Mouse (Mus musculus) lung, postnatal 0 days (tissue): ENCODE measurements at regions not wholly inside any gene's neighbourhood (a gene's known extent, or its start where the extent isn't known, plus 50 kb on each side); places are given as distances from the start of the nearest gene placed in this dataset.

ENCODE experiments used
- ATAC-seq: fragments of 200-750 bp; cut with Nextera tagmentation; 2 replicates; pipeline ENCODE4 v1.8.0; 2017; ENCODE audit warnings: moderate library complexity
- DNase-seq: peaks from one replicate; pipeline ENCODE4 v3.0.0-alpha.2; 2016; ENCODE audit warnings: low spot score
- H3K27ac ChIP-seq: fragments of 300-500 bp; sonication (generic); 2 replicates; pipeline ENCODE4 v1.5.1; 2014; ENCODE audit warnings: antibody characterized with exemption, mild to moderate bottlenecking, low read length, mixed read lengths
- H3K27me3 ChIP-seq: fragments of 300-500 bp; sonication (generic); replicated peaks from 2 replicates; pipeline ENCODE4 v1.6.1; 2014; ENCODE audit warnings: low read length, mixed read lengths; ENCODE audit not compliant: insufficient read depth
- H3K36me3 ChIP-seq: fragments of 300-500 bp; sonication (generic); 2 replicates; pipeline ENCODE4 v1.6.1; 2014; ENCODE audit warnings: low read length, mixed read lengths; ENCODE audit not compliant: insufficient read depth
- H3K4me1 ChIP-seq: fragments of 300-500 bp; sonication (generic); 2 replicates; pipeline ENCODE4 v1.6.1; 2014; ENCODE audit warnings: antibody characterized with exemption, low read depth, low read length, mixed read lengths; ENCODE audit not compliant: insufficient read depth
- H3K4me2 ChIP-seq: fragments of 300-500 bp; sonication (generic); replicated peaks from 2 replicates; pipeline ENCODE4 v1.6.1; 2014; ENCODE audit warnings: low read depth, mild to moderate bottlenecking, low read length, moderate library complexity, mixed read lengths
- H3K4me3 ChIP-seq: fragments of 300-500 bp; sonication (generic); 2 replicates; pipeline ENCODE4 v1.5.1; 2014; ENCODE audit warnings: low read depth, low read length
- H3K9ac ChIP-seq: fragments of 300-500 bp; sonication (generic); replicated peaks from 2 replicates; pipeline ENCODE4 v1.6.1; 2014; ENCODE audit warnings: low read depth, mild to moderate bottlenecking
- H3K9me3 ChIP-seq: fragments of 300-500 bp; sonication (generic); 2 replicates; pipeline ENCODE4 v1.6.1; 2016; ENCODE audit warnings: low read length, mixed read lengths
- CTCF ChIP-seq: IDR thresholded peaks from 2 replicates; pipeline ENCODE4 v1.5.1; 2016; ENCODE audit warnings: antibody characterized with exemption, mild to moderate bottlenecking
- EP300 ChIP-seq: IDR thresholded peaks from 2 replicates; pipeline ENCODE4 v1.6.1; 2016; ENCODE audit warnings: antibody characterized with exemption, mild to moderate bottlenecking, control low read depth
- WGBS: fragments of 180-500 bp; shearing (Covaris S2); extraction: QIAGEN DNeasy Blood & Tissue Kit; methylation state at CpG from one replicate; pipeline ENCODE4 v1.1.7; 2014; 5-methylcytosine and 5-hydroxymethylcytosine counted together

DNA sequence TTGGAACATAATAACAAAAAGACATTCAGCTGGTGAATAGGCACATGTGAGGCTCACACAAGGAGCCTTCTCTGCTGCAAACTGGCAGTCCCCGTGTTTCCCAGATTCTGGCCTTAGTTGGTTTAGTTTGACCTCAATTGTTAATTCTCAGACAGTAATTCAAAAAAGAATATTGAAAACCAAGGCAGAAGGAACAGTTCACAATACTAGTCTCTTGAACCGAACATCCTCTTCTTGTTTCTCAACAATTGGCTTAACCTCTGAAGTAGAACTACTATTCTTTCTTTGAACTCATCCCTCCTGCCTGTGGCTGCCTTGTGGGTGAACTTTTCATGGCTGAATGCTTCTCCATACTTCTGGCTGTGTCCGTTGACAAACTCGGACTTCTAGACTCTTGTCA lies 110.4 kb upstream of the Neil3 start:
- WGBS: 88% methylated on average over 4 of the region's 4 CpGs
- TF ChIP-seq EP300 (no peak), CTCF (no peak)

DNA sequence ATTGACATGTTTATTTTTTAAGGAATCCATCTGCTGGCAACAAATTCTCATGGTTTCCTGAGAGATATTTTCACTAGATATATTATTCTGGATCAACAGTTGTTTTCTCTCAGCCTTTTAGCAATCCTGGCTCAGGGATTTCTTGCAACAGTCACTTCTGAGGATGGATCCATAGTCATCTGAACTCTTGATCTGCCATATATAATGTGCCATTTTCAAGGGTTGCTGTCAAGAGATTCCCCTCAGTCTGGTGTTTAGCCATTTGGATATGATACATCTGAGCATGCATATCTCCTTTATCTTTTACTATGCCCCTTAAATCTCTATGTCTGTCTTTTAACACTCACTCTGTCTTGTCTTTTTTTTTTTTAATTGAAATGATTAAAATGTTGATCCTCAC lies 130.3 kb upstream of the Neil3 start:
- Histone ChIP-seq H3K4me2 (no peak overlapping the region), H3K9me3 (no peaks in the 10 kb centered on the region), H3K4me3 (no peak overlapping the region), H3K27ac (no peak overlapping the region), H3K9ac (no peak overlapping the region), H3K27me3 (no peaks in the 10 kb centered on the region), H3K36me3 (no peaks in the 10 kb centered on the region), H3K4me1 (no peaks in the 10 kb centered on the region)
- ATAC-seq (no peak), DNase-seq (no peak)
- no peak for TF ChIP-seq EP300

More for the DNA sequence above, 110.4 kb upstream of the Neil3 start:
- Histone ChIP-seq H3K9ac (no peak overlapping the region), H3K36me3 (no peaks in the 10 kb centered on the region), H3K4me2 (no peak overlapping the region), H3K4me3 (no peak overlapping the region), H3K27ac (no peak overlapping the region), H3K4me1 (no peaks in the 10 kb centered on the region), H3K27me3 (no peaks in the 10 kb centered on the region), H3K9me3 (no peaks in the 10 kb centered on the region)
- DNase-seq (no peak), ATAC-seq (no peak)

DNA sequence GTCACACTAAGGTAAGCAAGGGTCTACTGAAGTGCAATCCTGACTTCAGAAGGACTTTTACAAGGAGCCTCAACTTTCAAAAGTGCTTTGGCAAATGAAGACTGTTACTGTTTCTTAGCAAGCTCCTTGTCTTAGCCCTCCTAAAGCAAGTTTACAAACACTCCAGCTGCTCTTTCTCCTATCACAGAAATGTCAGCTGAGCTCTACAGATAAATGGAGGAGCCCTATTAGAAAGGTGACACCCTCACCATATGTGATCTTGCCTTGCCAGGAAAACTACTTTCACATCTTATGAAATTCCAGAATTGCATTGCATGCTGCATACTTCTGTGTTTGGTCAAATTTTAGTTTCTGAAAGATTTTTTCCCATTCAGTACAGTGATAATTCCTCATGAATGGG lies 136.6 kb upstream of the Neil3 start:
- peak; percentile 17; the same call in 1 of the 2 replicates for ATAC-seq
- H3K36me3 ChIP-seq: no peaks in the 10 kb centered on the region
- no peak overlapping the region for H3K4me3 ChIP-seq
- no peaks in the 10 kb centered on the region for H3K4me1 ChIP-seq
- H3K9me3 ChIP-seq: no peaks in the 10 kb centered on the region
- H3K9ac ChIP-seq: no peak overlapping the region
- no peaks in the 10 kb centered on the region for H3K27me3 ChIP-seq
- no peak for TF ChIP-seq CTCF
- TF ChIP-seq EP300: no peak; the same call in 1 of the 2 replicates
- no peak overlapping the region for H3K4me2 ChIP-seq
- peak; percentile 56 for DNase-seq
- no peak overlapping the region for H3K27ac ChIP-seq

DNA sequence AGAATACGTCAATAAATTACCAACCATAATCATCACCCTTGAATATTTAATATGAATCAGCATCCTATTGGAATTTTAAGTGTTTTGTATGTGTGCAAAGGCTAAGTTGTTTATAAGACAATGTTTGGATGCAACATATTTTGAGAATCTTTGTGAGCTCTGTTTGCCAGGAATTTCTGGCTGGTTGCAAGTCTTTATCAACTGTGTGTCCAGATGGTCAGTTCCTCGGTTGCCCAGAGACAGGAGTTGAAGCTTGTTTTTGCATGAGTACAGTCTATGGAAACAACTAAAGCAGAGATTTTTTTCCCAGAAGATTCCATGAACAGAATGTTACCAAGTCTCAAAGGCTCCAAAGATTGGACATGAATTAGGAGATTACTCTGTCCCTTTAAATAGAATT lies 142.0 kb upstream of the Neil3 start:
- ATAC-seq (peak; percentile 25; the same call in 1 of the 2 replicates), DNase-seq (peak; percentile 53)
- no peak overlapping the region for H3K9ac ChIP-seq

DNA sequence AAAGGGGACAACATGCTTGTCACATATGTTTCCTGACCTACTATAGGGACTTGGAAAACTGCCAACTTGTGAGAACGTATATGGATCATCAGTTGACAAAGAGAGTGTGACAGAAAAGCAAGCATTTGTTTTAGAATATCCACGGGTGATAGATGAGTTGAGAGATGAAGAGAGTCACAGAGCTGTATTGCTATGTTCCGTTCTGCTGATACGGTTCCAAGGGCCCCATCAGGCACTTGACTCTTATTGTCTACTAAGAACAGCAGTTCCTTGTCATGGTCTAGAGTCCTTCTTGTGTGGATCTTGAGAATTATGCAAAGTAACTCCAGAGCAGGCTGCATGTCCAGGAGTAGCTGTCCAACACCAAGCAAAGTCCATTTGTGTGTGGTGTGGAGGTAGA lies 143.0 kb upstream of the Neil3 start:
- no peak for ATAC-seq
- Histone ChIP-seq H3K27me3 (no peaks in the 10 kb centered on the region), H3K4me3 (no peak overlapping the region), H3K36me3 (no peaks in the 10 kb centered on the region), H3K4me2 (no peak overlapping the region), H3K9me3 (no peaks in the 10 kb centered on the region), H3K9ac (no peak overlapping the region), H3K4me1 (no peaks in the 10 kb centered on the region), H3K27ac (no peak overlapping the region)
- no peak for DNase-seq
- TF ChIP-seq CTCF (no peak), EP300 (no peak)
- 32% methylated on average over 4 of the region's 4 CpGs for WGBS

More for the DNA sequence above, 142.0 kb upstream of the Neil3 start:
- Histone ChIP-seq H3K4me1 (no peaks in the 10 kb centered on the region), H3K4me3 (no peak overlapping the region), H3K9me3 (no peaks in the 10 kb centered on the region), H3K27me3 (no peaks in the 10 kb centered on the region), H3K36me3 (no peaks in the 10 kb centered on the region), H3K27ac (no peak overlapping the region), H3K4me2 (no peak overlapping the region)
- WGBS: 55% methylated on average over 2 of the region's 2 CpGs
- TF ChIP-seq EP300 (no peak), CTCF (no peak)

DNA sequence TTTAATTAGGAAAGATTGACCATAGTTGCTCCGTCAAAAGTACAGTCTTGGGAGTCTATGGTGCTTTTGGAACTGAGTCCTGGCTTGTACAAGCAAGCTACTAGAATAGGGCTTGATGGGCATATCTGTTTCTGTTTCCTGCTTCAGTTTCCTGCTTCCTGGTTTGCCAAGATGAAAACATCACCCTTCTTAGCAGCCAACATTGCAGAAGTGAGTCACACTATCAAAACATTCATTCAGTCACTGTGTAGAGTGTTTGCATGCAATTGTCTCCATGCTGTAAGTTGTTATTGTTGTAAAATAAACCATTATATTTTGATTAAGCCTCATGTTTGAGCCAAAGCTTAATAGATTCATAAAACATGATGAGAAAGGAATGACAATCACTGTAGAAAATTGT lies 149.3 kb upstream of the Neil3 start:
- Histone ChIP-seq H3K27me3 (no peaks in the 10 kb centered on the region), H3K4me1 (no peaks in the 10 kb centered on the region), H3K27ac (no peak overlapping the region), H3K9me3 (no peaks in the 10 kb centered on the region), H3K36me3 (no peaks in the 10 kb centered on the region), H3K9ac (no peak overlapping the region), H3K4me3 (no peak overlapping the region), H3K4me2 (no peak overlapping the region)
- TF ChIP-seq EP300: peak; percentile 51; the same call in 1 of the 2 replicates
- no peak for TF ChIP-seq CTCF
- 79% methylated on average over 1 of the region's 1 CpGs for WGBS
- DNase-seq: peak; percentile 24
- ATAC-seq: no peak

DNA sequence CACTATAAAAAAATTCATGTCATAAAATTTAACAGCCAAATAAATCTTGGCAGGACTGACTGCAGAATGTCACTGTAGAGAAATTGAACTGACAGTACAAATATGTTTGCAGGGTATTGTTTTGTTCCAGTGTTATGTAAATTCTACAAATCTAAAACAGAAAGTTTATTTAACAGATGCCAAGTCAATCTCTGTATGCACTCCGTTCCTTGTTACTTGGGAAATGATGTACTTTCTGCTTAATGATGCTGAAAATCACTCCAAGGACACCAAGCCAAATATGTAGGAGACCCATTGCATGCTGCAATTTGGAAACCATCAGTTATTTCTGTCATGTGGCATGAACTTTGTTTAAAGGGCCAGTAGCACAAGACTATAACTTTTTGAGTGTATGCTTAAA lies 182.3 kb upstream of the Neil3 start:
- WGBS: 27% methylated on average over 1 of the region's 1 CpGs
- Histone ChIP-seq H3K27ac (no peak overlapping the region), H3K4me1 (no peaks in the 10 kb centered on the region), H3K4me3 (no peak overlapping the region), H3K36me3 (no peaks in the 10 kb centered on the region), H3K27me3 (no peaks in the 10 kb centered on the region), H3K4me2 (no peak overlapping the region), H3K9me3 (no peaks in the 10 kb centered on the region), H3K9ac (no peak overlapping the region)
- peak; percentile 21; the same call in 1 of the 2 replicates for ATAC-seq
- no peak for TF ChIP-seq CTCF
- 0 out of 2 replicates have a peak, but pooled peaks have one; percentile 16 for TF ChIP-seq EP300
- DNase-seq: peak; percentile 63
